In the genomic region with DNA sequence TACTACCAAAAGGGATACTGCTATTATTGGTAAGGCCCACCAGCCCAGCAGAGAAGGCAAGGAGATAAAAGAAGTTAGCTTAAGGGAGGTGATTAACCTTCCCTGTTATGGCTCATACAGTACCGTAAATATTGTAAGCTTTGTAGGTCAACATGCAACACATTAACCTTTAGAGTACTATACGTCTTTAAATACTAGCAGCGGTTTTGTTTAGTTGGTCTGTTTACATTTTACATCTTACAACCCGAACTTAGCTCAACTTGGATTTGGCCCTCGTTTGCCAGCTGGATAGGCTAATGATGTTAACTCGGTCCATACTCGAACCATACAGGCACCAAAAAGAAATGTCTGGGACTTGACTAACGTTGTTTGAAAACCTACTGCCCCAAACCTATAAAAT, we compare ENCODE assay signal across 8 mouse cellular contexts. TPM values are rescaled to one million over a fixed set of nuclear protein-coding genes. Genes with fewer than 3 reads are reported as not detected.
DNase-seq lines count a peak whose midpoint lies in the region; ATAC-seq lines count a peak whose summit lies in the region.

No protein-coding gene starts in this region.

- 4% methylated on average over 8 of the region's 8 CpGs for WGBS in kidney, embryonic 16.5 days
- WGBS in hindbrain, embryonic 13.5 days = 18% methylated on average over 8 of the region's 8 CpGs
- WGBS in midbrain, embryonic 13.5 days = 17% methylated on average over 8 of the region's 8 CpGs

- no peaks in the 10 kb centered on the region for H3K9me3 ChIP-seq in kidney, embryonic 16.5 days (ENCODE audit: low read length)
- H3K9me3 ChIP-seq in hindbrain, embryonic 13.5 days = no peaks in the 10 kb centered on the region
- H3K9me3 ChIP-seq in midbrain, embryonic 13.5 days = no peaks in the 10 kb centered on the region

- no peaks in the 10 kb centered on the region for H3K36me3 ChIP-seq in kidney, embryonic 16.5 days (ENCODE audit: insufficient read depth, low read length)
- no peaks in the 10 kb centered on the region for H3K36me3 ChIP-seq in hindbrain, embryonic 13.5 days
- no peaks in the 10 kb centered on the region for H3K36me3 ChIP-seq in midbrain, embryonic 13.5 days

- ATAC-seq in kidney, embryonic 16.5 days (ENCODE audit: low FRiP score, low TSS enrichment) = no peak
- no peak for ATAC-seq in hindbrain, embryonic 13.5 days (ENCODE audit: low FRiP score)
- no peak for ATAC-seq in midbrain, embryonic 13.5 days

- peak overlapping the region; percentile 93 for H3K4me3 ChIP-seq in kidney, embryonic 16.5 days (ENCODE audit: low read length)
- H3K4me3 ChIP-seq in brown adipose tissue, adult 24 weeks (ENCODE audit: insufficient read depth, low read depth, low read length) = peak overlapping the region; percentile 73
- peak overlapping the region; percentile 79 for H3K4me3 ChIP-seq in hindbrain, embryonic 13.5 days
- peak overlapping the region; percentile 85 for H3K4me3 ChIP-seq in midbrain, embryonic 13.5 days (replicated peaks)

- peak overlapping the region; percentile 86 for H3K4me2 ChIP-seq in kidney, embryonic 16.5 days (replicated peaks; ENCODE audit: low read depth, low read length)
- peak overlapping the region; percentile 98 for H3K4me2 ChIP-seq in hindbrain, embryonic 13.5 days
- peak overlapping the region; percentile 95 for H3K4me2 ChIP-seq in midbrain, embryonic 13.5 days (replicated peaks)

- DNase-seq in kidney, adult 11 months = no peak
- DNase-seq in ovary, adult 18-20 months (ENCODE audit: low spot score) = no peak
- no peak for DNase-seq in frontal cortex, adult 2 months (ENCODE audit: extremely low spot score in 1 of 2, low spot score in 1 of 2)
- DNase-seq in gastrocnemius, postnatal 25 days = no peak

- peak overlapping the region; percentile 77 for H3K9ac ChIP-seq in kidney, embryonic 16.5 days (replicated peaks; ENCODE audit: low read length)
- H3K9ac ChIP-seq in hindbrain, embryonic 13.5 days = peak overlapping the region; percentile 84
- peak overlapping the region; percentile 83 for H3K9ac ChIP-seq in midbrain, embryonic 13.5 days (replicated peaks)

- H3K27ac ChIP-seq in kidney, embryonic 16.5 days (ENCODE audit: low read length) = peak overlapping the region; percentile 85
- no peak overlapping the region for H3K27ac ChIP-seq in brown adipose tissue, adult 24 weeks (replicated peaks; ENCODE audit: low read depth, low read length)
- H3K27ac ChIP-seq in hindbrain, embryonic 13.5 days = no peak overlapping the region
- no peak overlapping the region for H3K27ac ChIP-seq in midbrain, embryonic 13.5 days

- H3K4me1 ChIP-seq in kidney, embryonic 16.5 days (ENCODE audit: insufficient read depth, low read length) = peaks cover 17% of the 10 kb centered on the region
- no peaks in the 10 kb centered on the region for H3K4me1 ChIP-seq in brown adipose tissue, adult 24 weeks (ENCODE audit: control insufficient read depth, insufficient read depth, insufficient read length, low read length)
- peaks cover 27% of the 10 kb centered on the region for H3K4me1 ChIP-seq in hindbrain, embryonic 13.5 days (replicated peaks)
- peaks cover 30% of the 10 kb centered on the region for H3K4me1 ChIP-seq in midbrain, embryonic 13.5 days (replicated peaks)

- H3K27me3 ChIP-seq in kidney, embryonic 16.5 days (ENCODE audit: insufficient read depth, low read length) = no peaks in the 10 kb centered on the region
- no peaks in the 10 kb centered on the region for H3K27me3 ChIP-seq in hindbrain, embryonic 13.5 days
- H3K27me3 ChIP-seq in midbrain, embryonic 13.5 days = no peaks in the 10 kb centered on the region

RNA-seq across cellular contexts. Expression of a gene that starts 0.6 kb away (rescaled TPM):
- polyA plus RNA-seq in kidney, embryonic 16.5 days (2015; fragmentation: Nextera tagmentation; extraction: Ambion mirVana) = 18.1 and 18.7 TPM in 2 replicates
- 1.7 and 2.6 TPM in 2 replicates for polyA plus RNA-seq in brown adipose tissue, adult 24 weeks (2012; ENCODE audit: insufficient read depth, insufficient read length, missing spikeins)
- 9.9 and 10.0 TPM in 2 replicates for polyA plus RNA-seq in hindbrain, embryonic 13.5 days (2015; fragmentation: Nextera tagmentation; extraction: Ambion mirVana)
- 8.9 and 10.7 TPM in 2 replicates for polyA plus RNA-seq in midbrain, embryonic 13.5 days (2015; fragmentation: Nextera tagmentation; extraction: Ambion mirVana)
- polyA plus RNA-seq in frontal cortex, adult 2 months (2012; rRNA removed) = 4.2 and 4.6 TPM in 2 replicates
- total RNA-seq in gastrocnemius, postnatal 25 days (2021) = 1 to 10 TPM; 2.7 to 3.3 TPM

RNA-seq across cellular contexts. Expression of a gene that starts 59.3 kb away (rescaled TPM):
- 1.4 and 2.0 TPM in 2 replicates for polyA plus RNA-seq in kidney, embryonic 16.5 days (2015; fragmentation: Nextera tagmentation; extraction: Ambion mirVana)
- polyA plus RNA-seq in brown adipose tissue, adult 24 weeks (2012; ENCODE audit: insufficient read depth, insufficient read length, missing spikeins) = 0.36 TPM in 1 of 2 replicates, not detected in the other
- 5.9 and 6.2 TPM in 2 replicates for polyA plus RNA-seq in hindbrain, embryonic 13.5 days (2015; fragmentation: Nextera tagmentation; extraction: Ambion mirVana)
- polyA plus RNA-seq in midbrain, embryonic 13.5 days (2015; fragmentation: Nextera tagmentation; extraction: Ambion mirVana) = 3.2 and 4.2 TPM in 2 replicates
- 4.3 and 4.5 TPM in 2 replicates for polyA plus RNA-seq in frontal cortex, adult 2 months (2012; rRNA removed)
- 1 to 10 TPM; 1.0 to 1.2 TPM for total RNA-seq in gastrocnemius, postnatal 25 days (2021)
